Mouse (Mus musculus) midbrain, embryonic 12.5 days (tissue): Measurements from ENCODE around the gene Gon4l. TPM values are rescaled to one million over a fixed set of nuclear protein-coding genes. Genes with fewer than 3 reads are reported as not detected.
A peak's percentile ranks its signal among the peaks of the same experiment; 100 is the strongest.

Experiments used
- ATAC-seq: fragments of 200-750 bp; cut with Nextera tagmentation; 2 replicates; pipeline ENCODE4 v1.8.0; 2017; ENCODE audit warnings: low read depth, moderate TSS enrichment, moderate library complexity; ENCODE audit not compliant: low FRiP score
- H3K27ac ChIP-seq: fragments of 300-500 bp; sonication (generic); replicated peaks from 2 replicates; pipeline ENCODE4 v1.5.1; 2016; ENCODE audit warnings: mild to moderate bottlenecking
- H3K27me3 ChIP-seq: fragments of 300-500 bp; sonication (generic); 2 replicates; pipeline ENCODE4 v1.6.1; 2016; ENCODE audit warnings: mild to moderate bottlenecking
- H3K36me3 ChIP-seq: fragments of 300-500 bp; sonication (generic); 2 replicates; pipeline ENCODE4 v1.6.1; 2016
- H3K4me1 ChIP-seq: fragments of 300-500 bp; sonication (generic); 2 replicates; pipeline ENCODE4 v1.6.1; 2016
- H3K4me2 ChIP-seq: fragments of 300-500 bp; sonication (generic); replicated peaks from 2 replicates; pipeline ENCODE4 v1.6.1; 2016; ENCODE audit warnings: mild to moderate bottlenecking, moderate library complexity
- H3K4me3 ChIP-seq: fragments of 300-500 bp; sonication (generic); 2 replicates; pipeline ENCODE4 v1.5.1; 2016; ENCODE audit warnings: mild to moderate bottlenecking
- H3K9ac ChIP-seq: fragments of 300-500 bp; sonication (generic); replicated peaks from 2 replicates; pipeline ENCODE4 v1.6.1; 2016; ENCODE audit warnings: mild to moderate bottlenecking, moderate library complexity
- H3K9me3 ChIP-seq: fragments of 300-500 bp; sonication (generic); 2 replicates; pipeline ENCODE4 v1.6.1; 2016; ENCODE audit warnings: mild to moderate bottlenecking
- WGBS: fragments of 180-500 bp; shearing (Covaris S2); methylation state at CpG from one replicate; pipeline ENCODE4 v1.1.7; 2016; 5-methylcytosine and 5-hydroxymethylcytosine counted together
- polyA plus RNA-seq: library from polyadenylated mRNA; unstranded; fragments of >200 nt; fragmentation: Nextera tagmentation; extraction: Ambion mirVana; gene quantifications from 2 replicates; pipeline ENCODE4 v1.2.1, GENCODE M21; 2016

Gon4l gene
- polyA plus RNA-seq, 1 experiment from 2014 or later, result 18.9 TPM

GRCm38 (mm10) chr3:88914384-88914810 lies 79.4 kb downstream of the Gon4l start:
- ATAC-seq, result no peak
- WGBS, result 35% methylated on average over 8 of the region's 8 CpGs
- Histone ChIP-seq H3K36me3 (peaks cover 26% of the 10 kb centered on the region), H3K27me3 (no peaks in the 10 kb centered on the region), H3K4me1 (peaks cover 16% of the 10 kb centered on the region), H3K4me3 (peak overlapping the region; percentile 63), H3K27ac (peak overlapping the region; percentile 86), H3K9me3 (no peaks in the 10 kb centered on the region), H3K9ac (peak overlapping the region; percentile 66), H3K4me2 (peak overlapping the region; percentile 80)

- Histone ChIP-seq H3K9ac (no peak overlapping the region), H3K9me3 (0 out of 2 replicates have a peak, but pooled peaks cover 5% of the 10 kb centered on the region), H3K27ac (no peak overlapping the region), H3K4me2 (no peak overlapping the region), H3K27me3 (no peaks in the 10 kb centered on the region), H3K36me3 (peaks cover 31% of the 10 kb centered on the region), H3K4me3 (no peak overlapping the region), H3K4me1 (peaks cover 7% of the 10 kb centered on the region)
- ATAC-seq, result no peak
- 83% methylated on average over 13 of the region's 13 CpGs for WGBS
Observed at GRCm38 (mm10) chr3:88918981-88919380, 84.0 kb downstream of the Gon4l start.

DNA sequence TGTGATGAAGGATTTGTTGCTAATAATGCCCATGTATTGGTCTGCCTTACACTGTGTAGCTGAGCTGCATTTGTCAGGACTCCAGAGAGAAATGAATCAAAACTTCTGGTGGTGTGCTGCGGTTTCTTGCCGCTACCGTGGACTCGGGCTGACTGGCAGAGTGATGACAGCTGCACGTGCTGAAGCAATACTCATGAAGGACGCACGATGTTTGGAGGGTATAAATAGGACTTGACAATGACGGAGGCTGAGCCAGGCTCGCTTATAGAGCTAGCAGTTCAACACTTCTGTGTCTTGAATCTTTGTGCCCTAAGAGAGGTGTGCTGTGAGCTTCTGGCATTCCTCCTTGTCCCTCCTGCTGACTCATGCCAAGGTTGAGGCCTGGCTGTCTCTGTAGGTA lies 86.4 kb downstream of the Gon4l start:
- WGBS, result over 99% methylated on average over 9 of the region's 9 CpGs
- Histone ChIP-seq H3K27me3 (no peaks in the 10 kb centered on the region), H3K4me2 (no peak overlapping the region), H3K4me1 (no peaks in the 10 kb centered on the region), H3K36me3 (peaks cover 52% of the 10 kb centered on the region), H3K9me3 (0 out of 2 replicates have a peak, but pooled peaks cover 5% of the 10 kb centered on the region), H3K27ac (no peak overlapping the region), H3K9ac (no peak overlapping the region), H3K4me3 (no peak overlapping the region)
- no peak for ATAC-seq

GRCm38 (mm10) chr3:88923989-88924591 lies 89.1 kb downstream of the Gon4l start:
- H3K9me3 ChIP-seq, result 0 out of 2 replicates have a peak, but pooled peaks cover 5% of the 10 kb centered on the region
- H3K36me3 ChIP-seq, result peaks cover 79% of the 10 kb centered on the region
- no peak overlapping the region for H3K9ac ChIP-seq

GRCm38 (mm10) chr3:88925651-88926050 lies 90.6 kb downstream of the Gon4l start:
- no peak overlapping the region for H3K4me3 ChIP-seq
- H3K9me3 ChIP-seq, result 0 out of 2 replicates have a peak, but pooled peaks cover 5% of the 10 kb centered on the region
- peaks cover 93% of the 10 kb centered on the region for H3K36me3 ChIP-seq
- no peak overlapping the region for H3K4me2 ChIP-seq
- H3K27ac ChIP-seq, result no peak overlapping the region
- no peak overlapping the region for H3K9ac ChIP-seq
- H3K4me1 ChIP-seq, result no peaks in the 10 kb centered on the region
- no peaks in the 10 kb centered on the region for H3K27me3 ChIP-seq
- WGBS, result 93% methylated on average over 2 of the region's 2 CpGs
- ATAC-seq, result no peak

More at GRCm38 (mm10) chr3:88923989-88924591, 89.1 kb downstream of the Gon4l start:
- H3K4me3 ChIP-seq, result no peak overlapping the region
- H3K4me1 ChIP-seq, result no peaks in the 10 kb centered on the region
- 93% methylated on average over 8 of the region's 8 CpGs for WGBS
- no peak overlapping the region for H3K4me2 ChIP-seq
- no peak for ATAC-seq
- H3K27ac ChIP-seq, result no peak overlapping the region
- no peaks in the 10 kb centered on the region for H3K27me3 ChIP-seq

DNA sequence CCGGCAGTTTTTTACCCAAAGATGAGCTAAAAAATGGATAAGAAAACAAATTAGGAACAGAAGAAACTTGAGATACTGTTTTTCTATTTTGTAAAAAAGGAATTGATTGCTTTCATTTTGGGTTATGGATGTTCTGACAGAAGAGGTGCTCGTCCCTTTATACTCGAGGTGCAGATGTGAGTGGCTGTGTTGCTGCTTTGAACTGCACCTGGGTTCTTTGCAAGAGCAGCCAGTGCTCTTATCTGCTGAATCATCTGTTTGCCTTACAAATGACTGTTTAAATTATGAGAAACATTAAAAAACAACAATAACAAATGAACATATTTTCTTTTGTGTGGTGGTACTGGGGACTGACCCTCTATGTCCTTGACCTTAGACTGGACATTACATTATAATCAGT lies 94.5 kb downstream of the Gon4l start:
- WGBS, result 91% methylated on average over 3 of the region's 3 CpGs

DNA sequence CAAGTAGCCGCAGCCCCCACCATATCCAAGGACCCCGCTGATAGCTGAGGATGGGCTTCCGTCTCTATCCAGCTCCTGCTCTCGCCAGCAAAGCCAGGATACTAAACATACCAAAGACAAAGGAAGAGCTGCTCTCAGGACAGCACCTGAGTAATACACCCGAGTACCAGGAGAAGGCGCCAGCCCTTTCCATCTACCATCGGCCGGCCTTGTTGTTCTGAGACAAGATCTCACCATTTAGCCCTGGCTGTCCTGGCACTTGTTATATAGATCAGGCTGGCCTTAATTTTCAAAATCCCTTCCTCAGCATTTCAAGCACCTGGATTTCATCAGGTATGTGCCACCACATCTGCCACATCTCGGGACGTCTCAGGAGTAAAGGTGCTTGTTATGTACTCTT lies 104.0 kb downstream of the Gon4l start:
- ATAC-seq, result no peak
- Histone ChIP-seq H3K4me1 (no peaks in the 10 kb centered on the region), H3K36me3 (peaks cover 55% of the 10 kb centered on the region), H3K27ac (no peak overlapping the region), H3K9me3 (no peaks in the 10 kb centered on the region), H3K27me3 (no peaks in the 10 kb centered on the region), H3K4me3 (no peak overlapping the region), H3K4me2 (no peak overlapping the region), H3K9ac (no peak overlapping the region)
- WGBS, result 93% methylated on average over 10 of the region's 10 CpGs

More for the DNA sequence above, 94.5 kb downstream of the Gon4l start:
- Histone ChIP-seq H3K4me2 (no peak overlapping the region), H3K4me1 (no peaks in the 10 kb centered on the region), H3K4me3 (no peak overlapping the region), H3K9ac (no peak overlapping the region), H3K27ac (no peak overlapping the region), H3K36me3 (peaks cover 79% of the 10 kb centered on the region), H3K27me3 (no peaks in the 10 kb centered on the region), H3K9me3 (no peaks in the 10 kb centered on the region)
- no peak for ATAC-seq

GRCm38 (mm10) chr3:88939749-88940148 lies 104.7 kb downstream of the Gon4l start:
- 76% methylated on average over 3 of the region's 3 CpGs for WGBS
- Histone ChIP-seq H3K9ac (no peak overlapping the region), H3K27me3 (no peaks in the 10 kb centered on the region), H3K27ac (no peak overlapping the region), H3K36me3 (peaks cover 48% of the 10 kb centered on the region), H3K4me2 (no peak overlapping the region), H3K4me3 (no peak overlapping the region), H3K4me1 (no peaks in the 10 kb centered on the region), H3K9me3 (no peaks in the 10 kb centered on the region)
- ATAC-seq, result no peak

DNA sequence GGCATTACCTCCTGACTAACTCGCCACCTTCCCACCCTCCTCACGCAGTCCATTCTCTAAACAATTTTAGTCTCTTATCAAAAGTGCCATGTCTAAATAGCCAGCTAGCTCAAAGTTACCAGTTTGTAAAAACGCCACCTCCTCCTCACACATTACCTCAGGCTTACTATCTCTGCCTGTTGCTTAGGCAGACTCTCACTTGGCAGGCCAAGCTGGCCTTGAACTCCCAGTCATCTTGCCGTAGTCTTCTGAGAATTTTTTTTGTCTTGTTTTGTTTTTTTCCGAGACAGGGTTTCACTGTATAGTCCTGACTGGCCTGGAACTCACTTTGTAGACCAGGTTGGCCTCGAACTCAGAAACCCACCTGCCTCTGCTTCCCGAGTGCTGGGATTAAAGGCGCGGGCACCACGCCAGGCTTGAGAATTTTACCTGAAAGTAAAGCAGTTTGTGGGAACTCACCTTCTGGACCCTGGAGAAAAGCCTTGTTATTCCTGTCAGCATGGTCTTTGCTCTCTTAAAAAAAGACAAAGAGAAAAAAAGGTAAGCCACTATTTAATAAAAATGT lies 107.4 kb downstream of the Gon4l start:
- H3K4me1 ChIP-seq, result no peaks in the 10 kb centered on the region
- no peak overlapping the region for H3K4me3 ChIP-seq
- peaks cover 31% of the 10 kb centered on the region for H3K36me3 ChIP-seq
- H3K27me3 ChIP-seq, result no peaks in the 10 kb centered on the region
- WGBS, result 94% methylated on average over 10 of the region's 10 CpGs
- H3K9me3 ChIP-seq, result no peaks in the 10 kb centered on the region
- no peak overlapping the region for H3K9ac ChIP-seq
- ATAC-seq, result no peak
- H3K27ac ChIP-seq, result no peak overlapping the region
- no peak overlapping the region for H3K4me2 ChIP-seq

- H3K9ac ChIP-seq, result no peak overlapping the region
- H3K4me2 ChIP-seq, result no peak overlapping the region
- 97% methylated on average over 4 of the region's 4 CpGs for WGBS
- peaks cover 21% of the 10 kb centered on the region for H3K36me3 ChIP-seq
- no peak for ATAC-seq
- no peak overlapping the region for H3K4me3 ChIP-seq
- no peaks in the 10 kb centered on the region for H3K27me3 ChIP-seq
- no peak overlapping the region for H3K27ac ChIP-seq
- H3K4me1 ChIP-seq, result peaks cover 16% of the 10 kb centered on the region
- no peaks in the 10 kb centered on the region for H3K9me3 ChIP-seq
Observed at GRCm38 (mm10) chr3:88944109-88944508, 109.1 kb downstream of the Gon4l start.

GRCm38 (mm10) chr3:88949786-88950575 lies 115.0 kb downstream of the Gon4l start:
- ATAC-seq, result peak; percentile 93
- peak overlapping the region; percentile 90 for H3K4me3 ChIP-seq
- H3K4me1 ChIP-seq, result peaks cover 32% of the 10 kb centered on the region
- peak overlapping the region; percentile 99 for H3K27ac ChIP-seq
- H3K9ac ChIP-seq, result peak overlapping the region; percentile 94
- peak overlapping the region; percentile 73 for H3K4me2 ChIP-seq
- under 1% methylated on average over 67 of the region's 92 CpGs for WGBS
- no peaks in the 10 kb centered on the region for H3K9me3 ChIP-seq
- no peaks in the 10 kb centered on the region for H3K36me3 ChIP-seq
- H3K27me3 ChIP-seq, result no peaks in the 10 kb centered on the region
